Comparison of ENCODE assay signal across 8 mouse cellular contexts in genomic region chr14:26578791-26579191, GRCm38 (mm10). TPM values are rescaled to one million over a fixed set of nuclear protein-coding genes. Genes with fewer than 3 reads are reported as not detected.
DNase-seq lines count a peak whose midpoint lies in the region; ATAC-seq lines count a peak whose summit lies in the region.

No protein-coding gene starts in this region.

- H3K9ac ChIP-seq in embryonic facial prominence, embryonic 13.5 days: no peak overlapping the region
- no peak overlapping the region for H3K9ac ChIP-seq in intestine, embryonic 15.5 days

- no peaks in the 10 kb centered on the region for H3K27me3 ChIP-seq in embryonic facial prominence, embryonic 13.5 days
- H3K27me3 ChIP-seq in intestine, embryonic 15.5 days (replicated peaks): no peaks in the 10 kb centered on the region

- ATAC-seq in embryonic facial prominence, embryonic 13.5 days (ENCODE audit: insufficient number of reproducible peaks, insufficient read depth, low FRiP score, low TSS enrichment, low read depth): no peak
- peak; percentile 87 for ATAC-seq in intestine, embryonic 15.5 days
- peak; percentile 81 for ATAC-seq in megakaryocyte-erythroid progenitor cell, adult 5-6 weeks (replicated peaks; ENCODE audit: low FRiP score, low TSS enrichment, poor library complexity, severe bottlenecking)

- H3K36me3 ChIP-seq in embryonic facial prominence, embryonic 13.5 days: peaks cover 6% of the 10 kb centered on the region
- 0 out of 2 replicates have a peak, but pooled peaks cover 5% of the 10 kb centered on the region for H3K36me3 ChIP-seq in intestine, embryonic 15.5 days

- 71% methylated on average over 6 of the region's 6 CpGs for WGBS in embryonic facial prominence, embryonic 13.5 days
- 46% methylated on average over 6 of the region's 6 CpGs for WGBS in intestine, embryonic 15.5 days

- peak overlapping the region; percentile 78 for H3K4me2 ChIP-seq in embryonic facial prominence, embryonic 13.5 days
- peak overlapping the region; percentile 57 for H3K4me2 ChIP-seq in intestine, embryonic 15.5 days (replicated peaks)

- peak; percentile 13 for DNase-seq in kidney, adult 18-20 months
- no peak for DNase-seq in kidney, postnatal 10 days
- no peak for DNase-seq in Muller cell, postnatal 12 days (ENCODE audit: inconsistent ontology term)
- no peak for DNase-seq in thymus, postnatal 0 days (ENCODE audit: low spot score)
- DNase-seq in left cerebral cortex, adult 8-10 months (ENCODE audit: low spot score in 2 of 2): no peak

- H3K9me3 ChIP-seq in embryonic facial prominence, embryonic 13.5 days: no peaks in the 10 kb centered on the region
- H3K9me3 ChIP-seq in intestine, embryonic 15.5 days: no peaks in the 10 kb centered on the region

- no peak overlapping the region for H3K27ac ChIP-seq in embryonic facial prominence, embryonic 13.5 days
- H3K27ac ChIP-seq in intestine, embryonic 15.5 days: peak overlapping the region; percentile 86

- H3K4me1 ChIP-seq in embryonic facial prominence, embryonic 13.5 days: peaks cover 12% of the 10 kb centered on the region
- H3K4me1 ChIP-seq in intestine, embryonic 15.5 days (replicated peaks): peaks cover 7% of the 10 kb centered on the region; the same call in 1 of the 2 replicates

- H3K4me3 ChIP-seq in embryonic facial prominence, embryonic 13.5 days: peak overlapping the region; percentile 95
- H3K4me3 ChIP-seq in intestine, embryonic 15.5 days (replicated peaks): no peak overlapping the region

RNA-seq across cellular contexts. Expression of gene Dennd6a, which starts 5.1 kb away (rescaled TPM):
- 34.3 and 34.5 TPM in 2 replicates for polyA plus RNA-seq in embryonic facial prominence, embryonic 13.5 days (2015; fragmentation: Nextera tagmentation; extraction: Ambion mirVana)
- polyA plus RNA-seq in intestine, embryonic 15.5 days (2015; fragmentation: Nextera tagmentation; extraction: Ambion mirVana): 29.0 and 32.0 TPM in 2 replicates
- total RNA-seq in megakaryocyte-erythroid progenitor cell, adult 5-6 weeks (2014; fragmentation: Nextera tagmentation): 33.8 and 34.2 TPM in 2 replicates
- total RNA-seq in megakaryocyte-erythroid progenitor cell, adult 5-6 weeks (2017): 34.6 and 45.4 TPM in 2 replicates
- polyA plus RNA-seq in thymus, postnatal 0 days (2015; fragmentation: Nextera tagmentation; extraction: Ambion mirVana): 30.7 and 41.4 TPM in 2 replicates
- 10 to 100 TPM; 25.5 to 29.8 (median 27.5) TPM for total RNA-seq in left cerebral cortex, adult 8-10 months (2022)

RNA-seq across cellular contexts. Expression of gene Slmap, which starts 44.1 kb away (rescaled TPM):
- polyA plus RNA-seq in embryonic facial prominence, embryonic 13.5 days (2015; fragmentation: Nextera tagmentation; extraction: Ambion mirVana): 17.1 and 19.6 TPM in 2 replicates
- polyA plus RNA-seq in intestine, embryonic 15.5 days (2015; fragmentation: Nextera tagmentation; extraction: Ambion mirVana): 42.2 and 48.8 TPM in 2 replicates
- 62.0 and 81.1 TPM in 2 replicates for total RNA-seq in megakaryocyte-erythroid progenitor cell, adult 5-6 weeks (2014; fragmentation: Nextera tagmentation)
- total RNA-seq in megakaryocyte-erythroid progenitor cell, adult 5-6 weeks (2017): 86.4 and 97.3 TPM in 2 replicates
- polyA plus RNA-seq in thymus, postnatal 0 days (2015; fragmentation: Nextera tagmentation; extraction: Ambion mirVana): 16.8 and 19.6 TPM in 2 replicates
- 100 to 1,000 TPM; 111 to 125 (median 119) TPM for total RNA-seq in left cerebral cortex, adult 8-10 months (2022)

RNA-seq across cellular contexts. Expression of gene Arf4, which starts 59.1 kb away (rescaled TPM):
- polyA plus RNA-seq in embryonic facial prominence, embryonic 13.5 days (2015; fragmentation: Nextera tagmentation; extraction: Ambion mirVana): 600 and 602 TPM in 2 replicates
- 592 and 625 TPM in 2 replicates for polyA plus RNA-seq in intestine, embryonic 15.5 days (2015; fragmentation: Nextera tagmentation; extraction: Ambion mirVana)
- 122 TPM in 2 replicates for total RNA-seq in megakaryocyte-erythroid progenitor cell, adult 5-6 weeks (2014; fragmentation: Nextera tagmentation)
- 69.3 and 73.4 TPM in 2 replicates for total RNA-seq in megakaryocyte-erythroid progenitor cell, adult 5-6 weeks (2017)
- polyA plus RNA-seq in thymus, postnatal 0 days (2015; fragmentation: Nextera tagmentation; extraction: Ambion mirVana): 257 and 289 TPM in 2 replicates
- 100 to 1,000 TPM; 107 to 114 (median 112) TPM for total RNA-seq in left cerebral cortex, adult 8-10 months (2022)
